8 mouse cellular contexts compared by ENCODE assay signal in genomic region chr17:21535096-21536001, GRCm38 (mm10). TPM values are rescaled to one million over a fixed set of nuclear protein-coding genes. Genes with fewer than 3 reads are reported as not detected.
A peak's percentile ranks its signal among the peaks of the same experiment; 100 is the strongest.
DNase-seq lines count a peak whose midpoint lies in the region; ATAC-seq and TF ChIP-seq lines count a peak whose summit lies in the region.

Zfp52 (plus strand) TSS chr17:21535539.

- peaks cover 2% of the 10 kb centered on the region; the same call in 1 of the 2 replicates for H3K4me1 ChIP-seq in forebrain, embryonic 14.5 days (ENCODE audit: control insufficient read depth, insufficient read depth, low read length)
- peaks cover 26% of the 10 kb centered on the region for H3K4me1 ChIP-seq in neural tube, embryonic 13.5 days (replicated peaks)
- H3K4me1 ChIP-seq in thymus, adult 2 months (replicated peaks; ENCODE audit: control insufficient read depth, insufficient read depth, low read length), result peaks cover 18% of the 10 kb centered on the region

- TF ChIP-seq POLR2A in thymus, adult 2 months (IDR thresholded peaks at IDR 0.05; ENCODE audit: control insufficient read depth, extremely low read depth, insufficient read depth, low read length, poor library complexity), result no peak

- 5% methylated on average over 21 of the region's 21 CpGs for WGBS in forebrain, embryonic 14.5 days
- WGBS in neural tube, embryonic 13.5 days, result 6% methylated on average over 21 of the region's 21 CpGs
- under 1% methylated on average over 21 of the region's 21 CpGs for whole genome bisulfite sequencing in thymus, adult 2 months

- no peaks in the 10 kb centered on the region for H3K27me3 ChIP-seq in forebrain, embryonic 14.5 days (replicated peaks; ENCODE audit: control insufficient read depth, insufficient read depth, low read length)
- no peaks in the 10 kb centered on the region for H3K27me3 ChIP-seq in neural tube, embryonic 13.5 days
- no peaks in the 10 kb centered on the region for H3K27me3 ChIP-seq in thymus, adult 2 months (ENCODE audit: control insufficient read depth, insufficient read depth, low read length)

- ATAC-seq in cerebellum, adult (ENCODE audit: insufficient number of reproducible peaks, low FRiP score, low TSS enrichment), result peak; percentile 77
- ATAC-seq in forebrain, embryonic 14.5 days, result peak; percentile 51
- peak; percentile 33 for ATAC-seq in neural tube, embryonic 13.5 days (ENCODE audit: low read depth)

- DNase-seq in MEL-GATA-1-ER (ENCODE audit: extremely low read depth, low read depth), result peak; percentile 78
- peak; percentile 28 for DNase-seq in forebrain, embryonic 14.5 days (ENCODE audit: low spot score)
- peak; percentile 49 for DNase-seq in heart, postnatal 25 days (ENCODE audit: low spot score)
- peak; percentile 54 to 69 for DNase-seq in layer of hippocampus, adult 18-20 months (ENCODE audit: low spot score in 2 of 2)
- peak; percentile 75 to 77 for DNase-seq in lung, adult 18-20 months
- peak; percentile 68 for DNase-seq in thymus, adult 2 months

- H3K4me2 ChIP-seq in forebrain, embryonic 14.5 days (ENCODE audit: low read length), result peak within 1 kb of the TSS; percentile 66
- H3K4me2 ChIP-seq in neural tube, embryonic 13.5 days, result peak within 1 kb of the TSS; percentile 72

- no peak for TF ChIP-seq CTCF in thymus, adult 2 months (IDR thresholded peaks at IDR 0.05; ENCODE audit: borderline replicate concordance, control insufficient read depth, extremely low read depth, insufficient read depth, low read length, poor library complexity)

- intact Hi-C loops in heart, postnatal 25 days (cut with DNase I), result loop anchor here (1.0 to 10.0 kb wide), 2 partner anchors 31 to 591 kb away; partner anchors contain the start of gene Ppp2r1a

- no peak within 1 kb of the TSS for H3K27ac ChIP-seq in forebrain, embryonic 14.5 days (ENCODE audit: low read depth, low read length)
- H3K27ac ChIP-seq in neural tube, embryonic 13.5 days (replicated peaks), result no peak within 1 kb of the TSS
- H3K27ac ChIP-seq in thymus, adult 2 months (ENCODE audit: control insufficient read depth, insufficient read depth, low read length), result peak within 1 kb of the TSS; percentile 67

- no peaks in the 10 kb centered on the region for H3K36me3 ChIP-seq in forebrain, embryonic 14.5 days (ENCODE audit: control insufficient read depth, insufficient read depth, low read length)
- H3K36me3 ChIP-seq in neural tube, embryonic 13.5 days, result no peaks in the 10 kb centered on the region
- H3K36me3 ChIP-seq in thymus, adult 2 months (ENCODE audit: control insufficient read depth, insufficient read depth, low read length), result no peaks in the 10 kb centered on the region

- peak within 1 kb of the TSS; percentile 38 for H3K4me3 ChIP-seq in forebrain, embryonic 14.5 days (ENCODE audit: low read depth, low read length)
- peak within 1 kb of the TSS; percentile 44 for H3K4me3 ChIP-seq in neural tube, embryonic 13.5 days
- peak within 1 kb of the TSS; percentile 48 for H3K4me3 ChIP-seq in thymus, adult 2 months (ENCODE audit: control insufficient read depth, insufficient read depth, low read length)

- peak within 1 kb of the TSS; percentile 64 for H3K9ac ChIP-seq in forebrain, embryonic 14.5 days (ENCODE audit: low read length)
- H3K9ac ChIP-seq in neural tube, embryonic 13.5 days, result peak within 1 kb of the TSS; percentile 66

- H3K9me3 ChIP-seq in forebrain, embryonic 14.5 days (replicated peaks; ENCODE audit: control insufficient read depth, low read length), result no peaks in the 10 kb centered on the region
- no peaks in the 10 kb centered on the region for H3K9me3 ChIP-seq in neural tube, embryonic 13.5 days

RNA-seq across cellular contexts. Expression of gene Zfp52, which starts in this region (rescaled TPM):
- 1.4 and 1.9 TPM in 2 replicates for polyA plus RNA-seq in forebrain, embryonic 14.5 days (2014; fragmentation: Nextera tagmentation; extraction: Ambion mirVana)
- 1 to 10 TPM; 4.6 to 4.7 TPM for total RNA-seq in heart, postnatal 25 days (2021)
- total RNA-seq in layer of hippocampus, adult 18-20 months (2021), result 1 to 10 TPM; 8.0 TPM
- 1.8 and 2.3 TPM in 2 replicates for polyA plus RNA-seq in neural tube, embryonic 13.5 days (2015; fragmentation: Nextera tagmentation; extraction: Ambion mirVana)
- polyA plus RNA-seq in thymus, adult 2 months (2012; rRNA removed), result 0.47 and 0.73 TPM in 2 replicates

Comparison
In these comparisons a context has a peak if more than half of its experiments do, and no peak if none do; other contexts are left out.
1. Peak in DNase-seq, H3K4me3 ChIP-seq and H3K27ac ChIP-seq in thymus, adult 2 months; RNA of the gene not detected or under 1 TPM.
2. DNase-seq: peak in every context shown above with its lines; median percentile 78 in MEL-GATA-1-ER; 76 in lung, adult 18-20 months; 68 in thymus, adult 2 months; 62 in layer of hippocampus, adult 18-20 months; 49 in heart, postnatal 25 days; 28 in forebrain, embryonic 14.5 days.